Mouse (Mus musculus) left cerebral cortex, postnatal 4 days (tissue): ENCODE results near the gene Slc35e1. TPM values are rescaled to one million over a fixed set of nuclear protein-coding genes. Genes with fewer than 3 reads are reported as not detected.

ENCODE experiments used
- DNase-seq: peaks from one replicate; pipeline ENCODE4 v3.0.0-alpha.2; 2022
- intact Hi-C: fragments of 180-260 bp; cut with DNase I; formaldehyde crosslinking; loops from one replicate; pipeline ENCODE4 v1.15.1; 2025
- total RNA-seq, 2 experiments: library from RNA; stranded (reverse); gene quantifications; 2 replicates each; pipeline ENCODE4 v1.2.3; 2021

Gene Slc35e1
- total RNA-seq, 2 experiments from 2014 or later: 35.2 to 39.2 TPM

GRCm38 (mm10) chr8:72491017-72491416 lies 1.4 kb downstream of the Slc35e1 start:
- DNase-seq: no peak
- intact Hi-C loops: loop anchor here (5.0 kb wide), 1 partner anchor 56 kb away; the partner anchor contains the start of gene Med26

DNA sequence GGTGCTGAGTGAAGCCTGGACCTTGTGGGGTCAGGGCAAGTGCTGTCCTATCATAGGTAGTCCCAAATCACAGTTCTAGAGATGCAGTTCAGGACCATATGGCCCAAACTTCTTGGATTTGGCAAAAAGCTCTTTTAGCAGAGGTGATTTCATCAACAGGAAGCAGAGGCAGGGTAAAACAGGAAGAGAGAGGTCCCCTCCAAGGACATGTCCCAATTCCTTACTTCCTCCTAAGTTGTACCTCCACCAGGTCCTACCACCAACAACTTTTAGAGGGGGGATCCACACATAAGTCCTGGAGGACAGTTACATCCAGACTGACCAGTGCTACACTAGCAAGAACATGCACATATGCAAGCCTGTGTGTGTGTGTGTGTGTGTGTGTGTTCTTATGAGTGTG lies 5.4 kb downstream of the Slc35e1 start:
- intact Hi-C loops: no loop called here
- no peak for DNase-seq

GRCm38 (mm10) chr8:72485456-72486199 lies 6.8 kb downstream of the Slc35e1 start:
- intact Hi-C loops: no loop called here
- DNase-seq: no peak

DNA sequence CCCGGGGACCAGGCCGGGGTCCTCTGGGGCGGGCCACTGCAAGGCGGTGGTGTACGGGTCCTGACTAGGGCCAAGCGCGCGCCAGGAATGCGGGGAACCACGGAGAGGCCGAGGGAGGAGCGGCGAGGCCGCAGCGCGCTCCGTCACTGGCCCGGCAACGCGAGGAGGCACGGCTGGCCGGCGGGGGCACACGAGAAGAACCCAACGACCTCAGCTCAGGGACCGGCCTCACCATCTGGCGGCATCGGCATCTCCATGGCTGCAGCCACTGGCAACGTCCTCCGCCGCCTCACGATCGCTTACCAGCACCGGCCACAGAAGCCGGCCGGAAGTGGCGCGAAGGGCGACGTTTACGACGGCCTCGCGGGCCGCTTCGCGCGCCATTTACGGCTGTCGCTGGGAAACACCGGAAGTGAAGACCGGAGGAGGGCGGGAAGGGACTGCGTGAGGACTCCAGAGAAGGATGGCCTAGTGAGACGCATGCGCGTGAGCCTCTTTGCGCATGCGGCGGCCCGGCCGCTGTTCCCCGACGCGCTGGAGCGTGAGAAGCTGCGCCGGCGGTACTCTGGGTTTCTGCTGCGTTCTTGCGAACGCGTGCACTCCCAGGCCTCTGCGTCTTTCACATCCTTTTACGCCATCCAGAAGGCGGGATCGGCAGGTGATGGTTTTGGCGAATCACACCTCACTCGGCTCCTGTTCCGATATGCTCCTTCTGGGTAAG lies 17.4 kb downstream of the Slc35e1 start, which contains the start of gene Cherp:
Gene Cherp, minus strand, starts transcription at position 401 of the 721 bp plus-strand sequence.
- peak; percentile 97 for DNase-seq
- intact Hi-C loops: no loop called here

DNA sequence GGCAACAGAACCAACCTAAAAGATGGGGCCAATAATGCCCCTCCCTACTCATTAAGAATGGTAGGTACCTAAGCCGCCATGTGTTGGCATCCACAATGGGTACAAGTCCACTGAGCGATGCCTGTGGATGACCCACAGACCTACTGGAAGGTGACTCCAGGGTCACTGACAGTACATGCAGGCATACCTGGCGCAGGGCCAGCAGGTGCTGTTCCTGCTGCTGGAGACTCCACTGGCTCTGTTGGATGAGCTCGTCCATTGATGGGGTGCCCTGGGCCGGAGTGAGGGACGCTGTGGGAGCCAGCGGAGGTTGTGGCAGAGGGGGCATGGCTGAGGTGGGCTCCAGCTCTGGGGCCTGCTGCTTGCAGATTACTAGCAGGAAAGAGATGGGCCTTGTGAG lies 21.7 kb downstream of the Slc35e1 start:
- no peak for DNase-seq
- intact Hi-C loops: no loop called here

DNA sequence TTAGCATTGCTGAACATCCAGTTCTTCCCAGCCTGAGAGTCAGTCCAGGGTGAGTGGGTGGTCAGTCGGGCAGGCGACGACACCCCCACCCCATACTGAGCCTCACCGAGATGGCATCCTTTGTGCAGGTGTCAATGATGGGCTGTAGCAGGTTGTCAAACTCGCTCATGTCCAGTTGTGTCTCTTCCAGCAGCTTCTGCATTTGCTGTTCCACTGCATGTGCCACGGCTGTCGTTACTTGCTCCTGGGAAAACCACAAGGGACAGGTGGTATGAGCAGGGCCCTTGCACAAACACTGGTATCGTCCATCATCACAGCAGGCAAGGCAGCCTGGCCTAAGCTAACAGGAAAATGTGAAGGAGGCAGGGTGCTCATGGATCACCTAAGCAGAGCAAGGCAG lies 22.4 kb downstream of the Slc35e1 start:
- intact Hi-C loops: no loop called here
- no peak for DNase-seq

GRCm38 (mm10) chr8:72469243-72469642 lies 23.2 kb downstream of the Slc35e1 start:
- DNase-seq: no peak
- intact Hi-C loops: no loop called here

DNA sequence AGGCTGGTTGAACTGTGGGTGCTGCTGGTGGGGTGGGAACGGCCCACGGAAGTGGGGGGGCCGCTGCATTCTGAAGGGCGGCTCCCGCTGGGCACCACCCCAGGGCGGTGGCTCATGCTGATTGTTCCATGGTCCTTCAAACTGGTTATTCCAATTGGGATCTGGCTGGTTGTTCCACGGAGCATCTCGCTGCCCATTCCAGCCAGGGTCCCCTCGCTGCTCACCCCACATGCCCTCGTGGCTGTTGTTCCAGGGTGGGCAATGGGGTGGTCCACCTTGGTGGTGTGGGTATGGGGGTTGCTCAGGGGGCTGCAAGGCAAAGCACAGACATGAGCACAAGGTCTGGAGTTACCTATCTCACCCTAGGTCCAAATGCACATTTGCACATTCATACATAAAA lies 28.2 kb downstream of the Slc35e1 start:
- intact Hi-C loops: no loop called here
- no peak for DNase-seq

- no peak for DNase-seq
- intact Hi-C loops: no loop called here
Measured at GRCm38 (mm10) chr8:72459881-72460533, 32.4 kb downstream of the Slc35e1 start.

DNA sequence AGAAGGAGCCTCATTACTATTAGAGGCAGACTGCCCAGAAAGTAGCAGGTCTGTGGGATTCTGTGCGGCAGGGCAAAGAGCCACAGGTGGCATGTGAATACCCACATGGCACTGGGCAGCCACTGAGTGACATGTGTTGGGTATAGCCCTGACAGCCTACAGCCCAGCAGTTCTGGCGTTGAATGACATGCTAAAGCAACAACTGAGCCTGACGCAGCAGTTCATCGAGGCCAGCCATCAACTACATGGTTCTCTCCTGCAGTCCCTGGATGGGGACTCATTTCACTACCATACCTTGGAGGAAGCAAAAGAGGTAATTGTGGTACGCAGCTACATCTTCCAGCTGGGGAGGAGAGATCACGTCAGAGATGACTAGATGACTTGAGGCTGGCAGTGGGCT lies 34.0 kb downstream of the Slc35e1 start:
- DNase-seq: no peak
- intact Hi-C loops: no loop called here

GRCm38 (mm10) chr8:72457806-72458205 lies 34.6 kb downstream of the Slc35e1 start:
- DNase-seq: no peak
- intact Hi-C loops: no loop called here

DNA sequence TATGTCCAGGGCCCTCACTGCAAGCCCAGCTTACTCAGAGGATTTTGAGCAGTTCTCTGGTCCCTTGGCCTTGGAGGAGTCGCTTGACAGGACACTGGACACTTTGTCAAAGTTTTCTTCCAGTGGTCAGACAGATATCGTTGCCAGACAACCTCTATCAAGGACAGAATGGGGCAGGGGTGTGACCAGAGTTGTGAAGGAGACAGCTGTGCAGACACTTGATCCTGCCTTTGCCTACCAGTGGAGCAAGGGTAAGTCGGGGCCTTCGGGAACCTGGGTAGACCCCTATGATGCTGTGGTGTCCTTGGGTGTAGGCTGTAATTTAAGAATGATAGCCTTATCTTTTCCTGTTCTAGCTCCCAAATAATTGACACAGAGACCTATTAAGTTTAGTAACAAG lies 37.1 kb downstream of the Slc35e1 start:
- no peak for DNase-seq
- intact Hi-C loops: no loop called here

DNA sequence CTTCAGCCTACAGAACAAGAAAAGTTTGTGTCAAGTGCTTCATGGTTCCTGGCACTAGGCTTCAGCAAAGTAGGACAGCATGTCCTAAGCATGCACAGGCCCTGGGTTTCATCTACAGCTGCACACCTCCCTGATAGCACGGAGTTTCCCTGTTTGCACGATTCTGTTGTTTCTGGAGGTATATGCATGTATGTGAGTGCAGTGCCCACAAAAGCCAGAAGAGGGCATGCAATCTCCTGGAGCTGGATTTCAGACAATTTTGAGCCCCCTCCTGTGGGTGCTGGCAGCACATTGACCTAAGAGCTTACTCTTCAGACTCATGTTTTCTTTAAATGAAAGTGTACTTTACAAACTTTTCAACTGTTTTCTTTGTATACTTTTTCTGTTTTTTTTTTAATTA lies 38.5 kb downstream of the Slc35e1 start:
- intact Hi-C loops: no loop called here
- DNase-seq: no peak

- intact Hi-C loops: no loop called here
Measured at GRCm38 (mm10) chr8:72451516-72451915, 40.9 kb downstream of the Slc35e1 start.

GRCm38 (mm10) chr8:72445071-72445470 lies 47.3 kb downstream of the Slc35e1 start:
- DNase-seq: no peak
- intact Hi-C loops: no loop called here

More at GRCm38 (mm10) chr8:72451516-72451915, 40.9 kb downstream of the Slc35e1 start:
- no peak for DNase-seq

DNA sequence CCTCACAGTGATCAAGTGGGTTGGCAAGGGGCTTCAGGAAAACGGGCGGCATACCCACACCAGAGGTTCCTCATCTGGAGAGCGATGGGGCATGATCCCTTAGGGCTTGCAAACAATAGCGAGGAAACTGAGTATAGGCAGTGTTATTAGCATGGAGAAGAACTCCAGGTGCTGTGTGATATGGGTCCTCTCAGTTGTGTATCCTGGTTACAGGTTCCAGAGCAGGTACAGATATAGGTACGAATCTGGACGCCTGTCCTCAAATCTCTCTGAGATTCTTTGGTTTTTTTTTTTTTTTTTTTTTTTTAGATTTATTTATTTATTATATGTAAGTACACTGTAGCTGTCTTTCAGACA lies 48.4 kb downstream of the Slc35e1 start:
- no peak for DNase-seq
- intact Hi-C loops: no loop called here

DNA sequence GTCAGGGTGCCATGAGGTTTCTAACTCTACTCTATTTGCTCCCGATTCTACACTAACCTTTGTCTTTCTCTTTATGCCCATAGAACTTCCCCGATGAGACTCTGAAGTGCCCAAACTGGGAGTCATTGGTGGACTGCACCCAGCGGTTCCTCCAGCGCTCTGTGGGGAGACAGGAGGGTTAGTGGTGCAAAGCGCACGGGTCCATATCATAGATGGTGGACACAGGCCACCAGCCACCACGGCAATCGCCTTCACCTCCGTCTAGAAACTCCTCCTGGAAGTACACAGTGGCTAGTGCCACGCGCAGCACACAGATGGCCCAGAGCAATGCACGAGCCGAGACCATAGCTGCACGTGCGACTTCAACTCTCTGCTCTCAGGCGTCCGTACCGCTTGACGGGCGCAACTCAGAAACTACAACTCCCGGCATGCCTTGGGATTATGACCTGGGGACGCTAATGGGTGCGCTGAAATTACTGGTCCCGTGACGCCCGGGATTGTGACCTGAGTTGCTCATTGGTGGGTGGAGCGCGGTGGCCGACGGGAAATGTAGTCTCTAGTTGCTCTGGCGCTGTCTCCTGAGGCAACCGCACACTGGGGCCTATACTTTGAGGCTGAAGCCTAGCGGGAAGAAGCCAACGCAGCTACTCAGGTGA lies 48.9 kb downstream of the Slc35e1 start, which contains the start of the genes Calr3 and 1700030K09Rik:
Gene Calr3, minus strand, starts transcription at position 533 of the 656 bp plus-strand sequence.
Gene 1700030K09Rik, plus strand, starts transcription at position 543 of the 656 bp plus-strand sequence.
- intact Hi-C loops: no loop called here
- peak; percentile 98 for DNase-seq

DNA sequence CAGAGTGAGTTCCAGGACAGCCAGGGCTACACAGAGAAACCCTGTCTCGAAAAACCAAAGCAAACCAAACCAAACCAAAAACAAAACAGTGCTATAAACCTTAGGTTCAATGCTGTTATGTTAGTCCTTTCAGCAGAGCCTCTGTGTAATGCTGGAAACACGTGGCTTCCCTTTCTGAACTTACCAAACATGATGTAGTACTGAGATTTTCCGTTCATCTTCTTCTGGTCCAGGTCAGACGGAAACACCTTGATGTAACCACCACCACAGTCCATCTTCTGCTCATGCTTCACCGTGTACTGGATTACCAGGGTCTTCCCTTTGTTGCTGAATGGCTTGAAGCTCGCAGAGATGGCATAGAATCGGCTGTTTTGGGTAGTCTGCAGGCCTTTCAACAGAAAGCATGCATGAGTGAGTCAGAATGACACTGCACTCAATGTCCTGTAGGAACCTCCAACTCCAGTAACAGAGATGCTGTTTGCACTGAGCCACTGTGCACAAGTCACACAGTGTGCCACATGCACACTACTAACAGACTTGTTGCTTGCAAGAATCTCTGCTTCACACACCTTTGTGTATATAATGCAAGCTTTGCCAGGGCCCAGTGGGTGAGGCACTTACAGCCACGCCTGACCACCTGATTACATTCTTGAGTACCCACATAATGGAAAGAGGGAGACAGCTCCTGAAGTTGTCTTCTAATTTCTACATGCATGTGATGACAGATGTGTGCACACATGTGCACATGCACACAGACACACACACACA lies 54.0 kb downstream of the Slc35e1 start:
- intact Hi-C loops: no loop called here
- DNase-seq: no peak

DNA sequence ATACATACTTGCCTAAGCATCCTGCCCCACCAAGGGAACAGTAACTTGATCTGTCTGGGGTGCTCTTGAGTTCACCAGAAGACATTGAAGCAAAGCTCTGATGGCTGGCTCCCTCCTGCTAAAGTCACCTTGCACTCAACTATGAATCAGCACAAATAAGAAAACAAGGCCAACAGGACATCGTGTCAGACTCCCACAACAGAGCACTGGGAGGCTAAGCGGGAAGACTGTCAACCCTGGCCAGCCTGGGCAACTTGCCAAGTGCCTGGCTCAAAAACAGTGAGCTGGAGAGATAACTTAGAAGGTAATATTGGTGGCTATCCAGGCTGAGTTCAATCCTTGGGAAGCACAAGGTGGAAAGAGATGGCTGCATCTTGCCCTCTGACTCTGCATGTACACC lies 57.5 kb downstream of the Slc35e1 start:
- intact Hi-C loops: no loop called here
- peak; percentile 55 for DNase-seq
